Mouse (Mus musculus): ENCODE measurements around the gene Riiad1. TPM values are rescaled to one million over a fixed set of nuclear protein-coding genes. Genes with fewer than 3 reads are reported as not detected.

Riiad1 gene
- polyA plus RNA-seq, 1 experiment = 9.0 TPM

DNA sequence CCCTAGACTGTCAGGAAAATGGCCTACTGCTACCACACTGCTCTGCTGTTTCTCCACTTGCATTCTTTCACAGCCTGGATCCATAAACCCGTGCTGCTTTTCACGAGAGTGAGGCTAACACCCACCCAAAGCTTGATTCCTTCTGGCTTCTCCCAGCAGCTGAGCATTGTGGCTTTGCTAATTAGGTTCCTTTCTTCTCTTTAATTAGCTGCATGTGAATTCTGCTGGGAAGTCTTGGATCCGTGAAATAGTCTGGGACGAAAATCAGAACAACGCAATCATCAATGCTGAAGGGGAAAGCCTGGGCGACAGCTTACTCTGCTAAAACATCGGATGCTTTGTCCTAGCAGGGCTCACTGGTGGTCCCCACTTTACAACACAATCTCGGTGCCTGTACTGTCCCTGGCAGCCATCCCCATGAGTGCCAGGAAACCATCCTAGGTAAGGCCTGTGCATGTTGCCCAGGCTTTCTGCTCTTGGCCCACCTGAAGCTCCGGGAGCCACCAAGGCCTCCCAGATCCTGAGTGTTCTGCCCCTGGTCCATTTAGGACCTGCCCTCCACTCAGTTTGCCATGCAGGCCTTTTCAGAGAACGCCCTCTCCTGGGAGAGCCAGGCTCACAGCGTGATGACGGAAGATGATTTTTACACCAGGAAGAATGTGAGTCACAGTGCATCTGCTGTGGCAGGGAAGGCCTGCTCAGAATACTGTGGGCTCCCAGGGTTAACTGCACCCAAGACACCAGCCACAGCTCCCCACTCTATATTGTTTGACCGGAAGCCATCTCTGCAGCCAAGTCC lies 14.3 kb downstream of the Riiad1 start:
- H3K4me1 ChIP-seq (ENCODE audit: control insufficient read depth, insufficient read depth, low read length) = peaks cover 11% of the 10 kb centered on the region
- H3K4me3 ChIP-seq (ENCODE audit: insufficient read depth, low read length) = no peak overlapping the region
- H3K27ac ChIP-seq (ENCODE audit: insufficient read depth, low read depth, low read length) = no peak overlapping the region
- TF ChIP-seq POLR2A (IDR thresholded peaks at IDR 0.05; ENCODE audit: borderline replicate concordance, low read depth, low read length) (no peak), CTCF (IDR thresholded peaks at IDR 0.05; ENCODE audit: low read depth, low read length) (no peak)

DNA sequence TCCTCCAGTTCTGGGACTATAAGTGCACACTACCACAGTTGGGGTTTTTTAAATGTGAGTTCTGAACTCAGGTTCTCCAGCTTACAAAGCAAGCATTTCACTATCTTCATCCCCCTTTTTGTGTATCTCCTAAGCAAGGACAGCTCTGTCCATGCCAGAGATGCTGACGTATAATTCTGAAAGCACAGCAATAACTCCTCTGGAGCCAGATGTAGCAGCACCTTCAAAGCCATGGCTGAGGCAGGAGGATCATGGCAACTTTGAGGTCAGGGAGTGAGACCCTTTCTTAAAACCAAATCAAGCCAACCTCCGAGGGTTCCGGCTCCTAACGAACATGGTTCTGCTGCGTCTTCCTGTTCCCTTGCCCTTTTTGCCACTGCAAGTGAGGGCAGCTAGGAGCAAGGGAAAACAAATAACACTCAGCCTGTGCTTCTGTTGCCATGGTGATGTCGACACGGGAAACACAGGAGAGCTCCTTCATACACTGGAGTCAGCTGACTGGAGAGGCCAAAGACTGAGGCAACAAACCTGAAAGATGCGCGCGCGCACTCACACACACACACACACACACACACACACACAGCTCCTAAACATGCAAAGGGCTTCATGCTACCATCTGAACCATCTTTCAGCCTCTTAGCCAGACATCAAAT lies 16.1 kb downstream of the Riiad1 start:
- Histone ChIP-seq H3K4me3 (ENCODE audit: insufficient read depth, low read length) (no peak overlapping the region), H3K27ac (ENCODE audit: insufficient read depth, low read depth, low read length) (no peak overlapping the region), H3K4me1 (ENCODE audit: control insufficient read depth, insufficient read depth, low read length) (peaks cover 4% of the 10 kb centered on the region)
- TF ChIP-seq CTCF (IDR thresholded peaks at IDR 0.05; ENCODE audit: low read depth, low read length) (no peak), POLR2A (IDR thresholded peaks at IDR 0.05; ENCODE audit: borderline replicate concordance, low read depth, low read length) (no peak)

DNA sequence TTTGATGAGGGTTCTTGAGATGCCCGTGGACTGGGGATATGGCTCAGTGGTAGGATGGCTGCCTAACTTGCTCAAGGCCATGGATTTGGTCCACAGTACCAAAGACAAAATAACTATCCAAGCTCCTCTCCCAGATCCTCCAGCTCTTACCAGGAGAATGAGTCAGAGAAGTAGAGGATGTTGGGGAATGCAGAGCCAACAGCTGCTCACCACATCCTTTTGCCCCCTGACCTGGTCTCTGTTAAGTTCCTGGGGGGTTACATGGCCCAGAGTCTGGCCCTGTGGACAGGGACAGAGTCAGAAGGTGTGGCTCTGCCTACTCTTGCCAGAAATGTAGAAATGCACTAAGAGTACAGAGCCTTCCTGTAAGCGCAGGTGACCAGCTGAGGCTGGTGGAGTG lies 20.3 kb downstream of the Riiad1 start:
- H3K27ac ChIP-seq (ENCODE audit: insufficient read depth, low read depth, low read length) = no peak overlapping the region
- no peaks in the 10 kb centered on the region for H3K4me1 ChIP-seq (ENCODE audit: control insufficient read depth, insufficient read depth, low read length)
- TF ChIP-seq CTCF (IDR thresholded peaks at IDR 0.05; ENCODE audit: low read depth, low read length) (no peak), POLR2A (IDR thresholded peaks at IDR 0.05; ENCODE audit: borderline replicate concordance, low read depth, low read length) (no peak)
- no peak overlapping the region for H3K4me3 ChIP-seq (ENCODE audit: insufficient read depth, low read length)

DNA sequence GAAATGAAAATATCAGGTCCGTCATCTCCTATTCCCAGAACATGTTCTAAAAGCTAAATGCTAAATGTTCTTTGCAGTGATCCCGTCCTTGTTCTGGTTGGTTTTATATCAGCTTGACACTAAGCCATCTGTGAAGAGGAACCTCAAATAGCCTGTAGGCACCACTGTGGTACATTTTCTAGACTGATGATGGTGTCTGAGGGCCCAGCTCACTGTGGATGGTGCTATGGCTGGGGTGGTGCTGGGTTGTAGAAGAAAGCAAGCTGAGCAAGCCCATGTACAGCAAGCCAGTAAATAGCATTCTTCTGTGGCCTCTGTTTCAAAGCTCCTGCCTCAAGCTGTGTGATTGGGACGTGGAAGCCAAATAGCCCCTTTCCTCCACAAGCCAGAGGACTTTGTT lies 23.1 kb downstream of the Riiad1 start:
- Histone ChIP-seq H3K4me3 (ENCODE audit: insufficient read depth, low read length) (no peak overlapping the region), H3K27ac (ENCODE audit: insufficient read depth, low read depth, low read length) (no peak overlapping the region), H3K4me1 (ENCODE audit: control insufficient read depth, insufficient read depth, low read length) (no peaks in the 10 kb centered on the region)
- TF ChIP-seq CTCF (IDR thresholded peaks at IDR 0.05; ENCODE audit: low read depth, low read length) (no peak), POLR2A (IDR thresholded peaks at IDR 0.05; ENCODE audit: borderline replicate concordance, low read depth, low read length) (no peak)

DNA sequence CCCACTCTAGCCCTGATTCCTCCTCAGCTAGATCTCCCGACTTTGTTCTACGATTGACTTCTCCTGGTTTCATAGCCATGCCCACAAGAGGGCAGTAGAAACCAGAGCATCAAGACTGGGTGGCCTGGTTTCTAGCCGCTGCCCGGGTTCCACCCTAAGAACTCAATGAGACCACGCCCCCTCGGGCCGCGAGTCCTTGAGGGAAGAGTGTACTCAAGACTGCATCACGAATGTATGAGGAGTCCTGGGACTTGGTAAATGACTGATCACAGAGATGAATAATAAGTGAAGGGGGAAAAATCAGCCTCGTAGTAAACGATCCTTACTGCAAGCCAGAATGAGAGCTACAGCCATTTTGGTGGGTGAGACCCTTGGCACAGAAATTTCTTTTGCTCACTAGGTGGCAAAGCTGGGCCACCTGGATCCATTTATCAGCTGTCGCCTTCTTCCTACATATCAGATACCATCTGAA lies 23.6 kb downstream of the Riiad1 start:
- TF ChIP-seq CTCF (IDR thresholded peaks at IDR 0.05; ENCODE audit: low read depth, low read length) (peak; percentile 52), POLR2A (IDR thresholded peaks at IDR 0.05; ENCODE audit: borderline replicate concordance, low read depth, low read length) (no peak)
- H3K27ac ChIP-seq (ENCODE audit: insufficient read depth, low read depth, low read length) = no peak overlapping the region
- peak overlapping the region; percentile 29; the same call in 1 of the 2 replicates for H3K4me3 ChIP-seq (ENCODE audit: insufficient read depth, low read length)
- no peaks in the 10 kb centered on the region for H3K4me1 ChIP-seq (ENCODE audit: control insufficient read depth, insufficient read depth, low read length)

DNA sequence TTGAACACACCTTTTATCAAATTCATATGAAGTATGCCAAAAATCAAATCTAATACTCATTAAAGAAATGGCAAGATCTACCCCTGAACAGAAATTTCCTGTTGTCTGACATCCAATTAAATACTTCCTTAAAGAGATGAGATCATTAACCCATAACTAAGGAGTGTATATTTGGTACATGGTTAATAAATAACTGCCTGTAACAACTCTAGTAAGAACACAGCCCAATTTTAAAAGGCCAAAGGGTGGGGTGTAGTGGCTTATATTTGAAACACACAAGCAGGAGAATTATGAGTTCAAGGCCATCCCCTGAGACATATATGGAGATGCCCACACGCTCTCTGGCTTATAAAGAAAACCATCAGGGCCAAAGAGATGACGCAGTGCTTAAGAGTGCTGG lies 30.8 kb downstream of the Riiad1 start:
- Histone ChIP-seq H3K4me3 (ENCODE audit: insufficient read depth, low read length) (no peak overlapping the region), H3K4me1 (ENCODE audit: control insufficient read depth, insufficient read depth, low read length) (peaks cover 6% of the 10 kb centered on the region), H3K27ac (ENCODE audit: insufficient read depth, low read depth, low read length) (no peak overlapping the region)
- TF ChIP-seq POLR2A (IDR thresholded peaks at IDR 0.05; ENCODE audit: borderline replicate concordance, low read depth, low read length) (no peak), CTCF (IDR thresholded peaks at IDR 0.05; ENCODE audit: low read depth, low read length) (no peak)

DNA sequence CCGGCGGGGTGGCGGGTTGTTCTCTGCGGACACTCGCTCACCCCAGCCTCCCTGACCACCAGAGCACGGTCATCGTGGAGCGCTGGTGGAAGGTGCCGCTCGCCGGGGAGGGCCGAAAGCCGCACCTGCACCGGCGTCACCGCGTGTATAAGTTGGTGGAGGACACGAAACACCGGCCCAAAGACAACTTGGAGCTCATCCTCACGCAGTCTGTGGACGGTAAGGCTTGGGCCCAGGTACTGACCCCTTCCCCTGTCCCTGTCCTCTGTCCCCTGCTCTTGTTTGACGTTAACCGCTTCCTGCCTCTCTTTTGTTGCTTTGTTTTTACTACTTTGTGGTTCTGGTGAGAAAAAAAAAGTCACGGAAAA lies 36.6 kb downstream of the Riiad1 start, which contains the start of gene Oaz3:
Gene Oaz3 (minus strand): TSS at position 319 of the 368 bp plus-strand sequence.
- Histone ChIP-seq H3K4me3 (ENCODE audit: insufficient read depth, low read length) (peak within 1 kb of the TSS; percentile 97), H3K4me1 (ENCODE audit: control insufficient read depth, insufficient read depth, low read length) (peaks cover 7% of the 10 kb centered on the region), H3K27ac (ENCODE audit: insufficient read depth, low read depth, low read length) (peak within 1 kb of the TSS; percentile 59)
- TF ChIP-seq POLR2A (IDR thresholded peaks at IDR 0.05; ENCODE audit: borderline replicate concordance, low read depth, low read length) (no peak), CTCF (IDR thresholded peaks at IDR 0.05; ENCODE audit: low read depth, low read length) (no peak)

DNA sequence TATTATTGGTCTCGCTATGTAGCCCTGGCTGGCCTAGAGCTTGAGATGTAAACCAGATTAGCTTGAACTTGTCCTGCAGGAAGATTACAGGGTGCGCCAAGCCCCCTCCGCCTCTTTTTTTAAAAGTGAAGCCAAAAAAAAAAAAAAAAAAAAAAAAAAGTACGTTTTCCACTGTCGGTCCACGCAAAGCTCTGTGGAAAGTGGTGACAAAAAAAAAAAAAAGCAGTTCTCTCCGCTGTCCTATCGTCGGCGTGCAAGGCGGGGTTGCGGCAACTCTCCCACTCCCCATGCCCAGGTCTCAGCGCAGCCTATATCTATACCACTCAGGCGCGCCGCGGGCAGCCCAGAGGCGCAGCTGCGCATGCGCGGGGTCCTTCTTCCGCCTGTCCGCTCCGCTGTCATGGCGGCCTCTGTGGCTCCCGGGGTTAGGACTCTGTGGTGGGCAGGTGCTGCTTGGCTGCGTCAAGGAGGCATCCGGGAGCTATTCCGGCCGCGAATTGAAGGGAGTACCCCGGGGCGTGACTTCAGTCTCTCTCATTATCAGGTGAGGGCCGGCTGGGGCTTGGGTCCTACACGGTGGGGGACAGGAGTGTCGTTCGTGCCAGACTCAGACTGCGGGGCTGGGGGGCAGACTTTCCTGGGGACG lies 37.1 kb downstream of the Riiad1 start, which contains the start of gene Mrpl9:
Gene Mrpl9 (plus strand): TSS at position 368 of the 646 bp plus-strand sequence.
- TF ChIP-seq POLR2A (IDR thresholded peaks at IDR 0.05; ENCODE audit: borderline replicate concordance, low read depth, low read length) (no peak), CTCF (IDR thresholded peaks at IDR 0.05; ENCODE audit: low read depth, low read length) (no peak)

DNA sequence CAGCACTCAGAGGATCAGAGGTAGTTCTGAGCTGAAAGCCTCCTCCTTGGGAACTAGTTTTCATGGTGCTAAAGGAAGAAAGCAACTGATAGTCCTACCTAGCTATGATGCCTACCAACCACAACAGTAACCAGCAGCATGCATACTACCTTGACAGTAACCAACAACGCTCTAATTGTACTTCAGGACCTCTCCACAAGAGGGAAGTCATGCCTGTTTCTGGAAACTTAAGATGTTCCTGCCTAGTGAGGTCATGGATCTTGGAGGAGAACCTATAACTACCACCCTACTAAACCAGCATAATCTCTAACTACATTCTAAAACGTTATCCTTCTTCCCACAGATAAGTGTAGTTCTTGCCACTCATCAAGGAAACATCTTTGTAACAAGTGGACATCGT lies 39.0 kb downstream of the Riiad1 start:
- H3K4me1 ChIP-seq (ENCODE audit: control insufficient read depth, insufficient read depth, low read length) = peaks cover 7% of the 10 kb centered on the region
- no peak overlapping the region for H3K27ac ChIP-seq (ENCODE audit: insufficient read depth, low read depth, low read length)

More for the DNA sequence above, 37.1 kb downstream of the Riiad1 start, which contains the start of gene Mrpl9:
- Histone ChIP-seq H3K27ac (ENCODE audit: insufficient read depth, low read depth, low read length) (peak within 1 kb of the TSS; percentile 59), H3K4me3 (ENCODE audit: insufficient read depth, low read length) (peak within 1 kb of the TSS; percentile 97), H3K4me1 (ENCODE audit: control insufficient read depth, insufficient read depth, low read length) (peaks cover 7% of the 10 kb centered on the region)

More for the DNA sequence above, 39.0 kb downstream of the Riiad1 start:
- H3K4me3 ChIP-seq (ENCODE audit: insufficient read depth, low read length) = no peak overlapping the region
- no peak for TF ChIP-seq POLR2A (IDR thresholded peaks at IDR 0.05; ENCODE audit: borderline replicate concordance, low read depth, low read length)
- TF ChIP-seq CTCF (IDR thresholded peaks at IDR 0.05; ENCODE audit: low read depth, low read length) = no peak
